Mouse (Mus musculus) ES-E14 (cell line): ENCODE data around the gene Gm42421. TPM values are rescaled to one million over a fixed set of nuclear protein-coding genes. Genes with fewer than 3 reads are reported as not detected.

Source experiments
- DNase-seq: peaks from one replicate; pipeline ENCODE4 v3.0.0-alpha.2; 2013; ENCODE audit warnings: low read depth, low spot score
- H3K27ac ChIP-seq: 2 replicates; pipeline ENCODE4 v1.5.1; 2012; ENCODE audit warnings: low read depth, mild to moderate bottlenecking, low read length, moderate library complexity, mixed read lengths; ENCODE audit not compliant: poor library complexity, insufficient read depth, severe bottlenecking
- H3K36me3 ChIP-seq: 2 replicates; pipeline ENCODE4 v1.6.1; 2012; ENCODE audit warnings: mild to moderate bottlenecking, low read length, moderate library complexity, mixed read lengths; ENCODE audit not compliant: control insufficient read depth, poor library complexity, insufficient read depth, severe bottlenecking
- H3K4me1 ChIP-seq, 2 experiments: fragments of 150-350 bp in 1 of 2; sonication (generic) in 1 of 2; 2 replicates each; pipeline ENCODE4 v1.6.1; 2012; ENCODE audit warnings: low read length in 2 of 2, mild to moderate bottlenecking in 1 of 2, mixed read lengths in 1 of 2; ENCODE audit not compliant: control insufficient read depth in 2 of 2, insufficient read depth in 2 of 2, poor library complexity in 1 of 2
- H3K4me3 ChIP-seq, 2 experiments: fragments of 150-350 bp in 1 of 2; sonication (generic) in 1 of 2; 2 replicates each; pipeline ENCODE4 v1.5.1; 2012; ENCODE audit warnings: low read length in 2 of 2, low read depth in 1 of 2, mild to moderate bottlenecking in 1 of 2, mixed read lengths in 1 of 2; ENCODE audit not compliant: insufficient read depth in 1 of 2, poor library complexity in 1 of 2, severe bottlenecking in 1 of 2
- H3K9ac ChIP-seq: 2 replicates; pipeline ENCODE4 v1.6.1; 2012; ENCODE audit warnings: low read depth, mild to moderate bottlenecking, low read length, mixed read lengths; ENCODE audit not compliant: poor library complexity, insufficient read depth, severe bottlenecking
- H3K9me3 ChIP-seq: fragments of 150-350 bp; sonication (generic); 2 replicates; pipeline ENCODE4 v1.6.1; 2012; ENCODE audit warnings: low read depth, mild to moderate bottlenecking, low read length; ENCODE audit not compliant: control insufficient read depth, insufficient read depth
- CHD2 ChIP-seq: IDR thresholded peaks from 2 replicates; pipeline ENCODE4 v1.6.1; 2014; ENCODE audit warnings: mild to moderate bottlenecking, low read depth, low read length, inconsistent platforms
- HCFC1 ChIP-seq: IDR thresholded peaks from 2 replicates; pipeline ENCODE4 v1.6.1; 2012; ENCODE audit warnings: low read length, inconsistent platforms, borderline replicate concordance; ENCODE audit not compliant: insufficient read depth
- MAFK ChIP-seq: IDR thresholded peaks from 2 replicates; pipeline ENCODE4 v1.6.1; 2014; ENCODE audit warnings: mild to moderate bottlenecking, low read depth, low read length, inconsistent platforms; ENCODE audit not compliant: insufficient read depth
- ZC3H11A ChIP-seq: IDR thresholded peaks from 2 replicates; pipeline ENCODE4 v1.6.1; 2012; ENCODE audit warnings: low read depth, mild to moderate bottlenecking, inconsistent platforms, low read length, borderline replicate concordance
- ZNF384 ChIP-seq: IDR thresholded peaks from 2 replicates; pipeline ENCODE4 v1.6.1; 2012; ENCODE audit warnings: low read depth, low read length, inconsistent platforms
- in situ Hi-C, 2 experiments: fragments of 600-800 bp; cut with MboI; formaldehyde crosslinking; loops; one replicate each; pipeline ENCODE4 v1.15.1; 2025; ENCODE audit warnings: low sequenced_read_pairs in 2 of 2, inconsistent platforms in 1 of 2; ENCODE audit not compliant: unreplicated experiment in 2 of 2
- total RNA-seq: library from RNA; depleted of rRNA; stranded (reverse); fragments of 300-350 nt; gene quantifications from 2 replicates; pipeline ENCODE4 v1.2.3, GENCODE M21; 2012; rRNA removed

Gm42421 gene
- total RNA-seq, 1 experiment = 0.71 TPM

GRCm38 (mm10) chr5:143982361-143982760, 54.4 kb downstream of the Gm42421 start:
- in situ Hi-C loops = no loop called here
- H3K9ac ChIP-seq = no peak overlapping the region
- H3K4me1 ChIP-seq = peaks cover 0 to 4% of the 10 kb centered on the region in 2 experiments; a peak in 1 of 4 replicates
- no peaks in the 10 kb centered on the region for H3K9me3 ChIP-seq
- no peak for TF ChIP-seq ZC3H11A
- no peak for TF ChIP-seq ZNF384
- TF ChIP-seq HCFC1 = no peak
- no peak for TF ChIP-seq MAFK
- no peak for TF ChIP-seq CHD2
- no peak overlapping the region for H3K27ac ChIP-seq
- H3K36me3 ChIP-seq = peaks cover 9% of the 10 kb centered on the region; the same call in 1 of the 2 replicates
- DNase-seq = no peak
- H3K4me3 ChIP-seq = no peak overlapping the region

- Histone ChIP-seq H3K9ac (no peak overlapping the region), H3K4me3 (no peak overlapping the region), H3K36me3 (peaks cover 22% of the 10 kb centered on the region), H3K9me3 (no peaks in the 10 kb centered on the region), H3K4me1 (peaks cover 0 to 4% of the 10 kb centered on the region in 2 experiments; a peak in 1 of 4 replicates), H3K27ac (no peak overlapping the region)
- no peak for TF ChIP-seq ZNF384
- no peak for TF ChIP-seq CHD2
- no peak for TF ChIP-seq HCFC1
- no peak for TF ChIP-seq ZC3H11A
- TF ChIP-seq MAFK = no peak
- in situ Hi-C loops = no loop called here
- DNase-seq = no peak
Measured at GRCm38 (mm10) chr5:143985381-143985780, 57.4 kb downstream of the Gm42421 start.

Other genes starting within 250 kb of the Gm42421 start
- 10.6 and 11.5 TPM in 2 replicates for gene Usp42, start 195.9 kb upstream of the Gm42421 start, total RNA-seq
- gene Eif2ak1, start 110.4 kb upstream of the Gm42421 start, total RNA-seq = 28.1 and 29.7 TPM in 2 replicates
- 0.45 and 0.90 TPM in 2 replicates for gene Ankrd61, start 30.5 kb upstream of the Gm42421 start, total RNA-seq
- gene Aimp2, start 18.3 kb upstream of the Gm42421 start, total RNA-seq = 90.8 and 100 TPM in 2 replicates
- gene Pms2, start 18.2 kb upstream of the Gm42421 start, total RNA-seq = 20.3 and 23.9 TPM in 2 replicates
- gene Rsph10b, start 4.9 kb downstream of the Gm42421 start, total RNA-seq = 0.13 and 0.58 TPM in 2 replicates
- 50.7 and 75.8 TPM in 2 replicates for gene Ccz1, start 86.7 kb downstream of the Gm42421 start, total RNA-seq
- gene Ocm, start 98.5 kb downstream of the Gm42421 start, total RNA-seq = not detected in 2 replicates
- 61.2 and 93.0 TPM in 2 replicates for gene Lmtk2, start 172.3 kb downstream of the Gm42421 start, total RNA-seq